Mouse (Mus musculus) gastrocnemius, postnatal 36 days (tissue): ENCODE measurements around the gene Yars. TPM values are rescaled to one million over a fixed set of nuclear protein-coding genes. Genes with fewer than 3 reads are reported as not detected.
A peak's percentile ranks its signal among the peaks of the same experiment; 100 is the strongest.

Experiments
- DNase-seq, 2 experiments: peaks; one replicate each; pipeline ENCODE4 v3.0.0; 2022
- intact Hi-C: fragments of 180-260 bp; cut with DNase I; formaldehyde crosslinking; loops from one replicate; pipeline ENCODE4 v1.15.1; 2025
- total RNA-seq, 2 experiments: library from RNA; stranded (reverse); gene quantifications; 2 replicates each; pipeline ENCODE4 v1.2.3; 2021

Yars gene
- total RNA-seq, 2 experiments from 2014 or later = 38.0 to 39.8 TPM

- intact Hi-C loops = no loop called here
- DNase-seq = no peak
These were observed 36.9 kb downstream of the Yars start for GRCm38 (mm10) chr4:129226441-129226963.

- no peak for DNase-seq
- intact Hi-C loops = no loop called here
These were observed 37.8 kb downstream of the Yars start for GRCm38 (mm10) chr4:129227170-129227984.

DNA sequence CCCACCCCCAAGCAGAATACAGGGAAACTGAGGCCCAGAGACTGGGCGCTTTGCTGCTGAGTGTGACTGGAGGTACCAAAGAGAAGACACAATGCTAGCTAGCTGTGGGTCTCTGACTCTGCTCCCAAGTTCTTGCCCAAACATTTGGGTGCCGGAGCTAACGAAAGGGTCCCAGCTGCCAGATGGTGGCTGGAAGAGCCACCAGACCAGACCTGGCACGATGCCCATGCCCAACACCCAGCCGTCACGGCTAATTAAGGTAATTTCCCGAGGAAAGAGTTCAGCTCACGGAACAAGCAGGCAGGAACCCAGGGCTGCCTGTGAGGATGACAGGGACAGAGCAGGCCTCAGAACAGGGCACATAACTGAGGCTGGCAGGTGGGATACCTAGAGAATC, 38.4 kb downstream of the Yars start:
- intact Hi-C loops = no loop called here
- DNase-seq = no peak

DNA sequence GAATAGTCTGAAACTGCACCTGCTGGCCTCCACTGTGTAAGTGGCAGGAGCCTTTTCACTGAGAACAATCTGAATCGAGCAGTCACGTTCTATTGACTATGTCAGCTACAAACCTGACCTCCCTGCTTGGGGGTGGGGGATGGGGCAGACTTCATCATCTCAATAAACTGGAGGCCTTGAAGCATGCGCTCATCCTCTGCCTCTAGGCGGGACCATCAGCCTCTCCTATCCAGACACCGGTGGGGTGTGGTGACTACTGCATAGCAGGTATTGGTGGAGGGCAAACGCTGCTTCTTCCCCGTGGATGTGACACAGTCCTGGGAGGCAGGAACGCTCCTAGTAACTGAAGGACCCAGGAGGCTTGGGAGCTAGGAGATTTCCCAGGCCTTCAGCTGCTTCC, 41.4 kb downstream of the Yars start:
- intact Hi-C loops = no loop called here
- DNase-seq = no peak

- no peak for DNase-seq
- intact Hi-C loops = no loop called here
These were observed 42.3 kb downstream of the Yars start for GRCm38 (mm10) chr4:129231594-129232450.

- DNase-seq = no peak
- intact Hi-C loops = no loop called here
These were observed 43.2 kb downstream of the Yars start for GRCm38 (mm10) chr4:129232561-129233360.

DNA sequence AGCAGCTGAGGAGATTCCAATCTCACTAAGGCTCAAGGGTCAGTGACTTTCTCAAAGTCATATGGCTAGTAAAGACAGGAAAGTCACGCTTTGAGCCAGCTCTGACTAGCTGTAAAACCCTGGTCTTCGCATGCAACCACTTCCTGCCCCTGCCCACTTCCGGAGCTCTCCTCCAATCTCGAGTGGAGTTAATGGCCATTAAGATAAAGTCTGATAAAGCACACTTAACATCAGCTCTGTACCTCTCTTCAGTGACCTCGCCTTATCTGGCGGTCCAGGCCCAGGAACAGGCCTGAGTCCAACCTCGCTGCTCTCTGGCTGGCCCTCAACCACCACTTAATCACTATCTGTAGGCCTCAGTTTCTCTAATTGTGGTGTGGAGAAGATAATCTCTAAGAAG, 44.9 kb downstream of the Yars start:
- intact Hi-C loops = no loop called here
- DNase-seq = no peak

DNA sequence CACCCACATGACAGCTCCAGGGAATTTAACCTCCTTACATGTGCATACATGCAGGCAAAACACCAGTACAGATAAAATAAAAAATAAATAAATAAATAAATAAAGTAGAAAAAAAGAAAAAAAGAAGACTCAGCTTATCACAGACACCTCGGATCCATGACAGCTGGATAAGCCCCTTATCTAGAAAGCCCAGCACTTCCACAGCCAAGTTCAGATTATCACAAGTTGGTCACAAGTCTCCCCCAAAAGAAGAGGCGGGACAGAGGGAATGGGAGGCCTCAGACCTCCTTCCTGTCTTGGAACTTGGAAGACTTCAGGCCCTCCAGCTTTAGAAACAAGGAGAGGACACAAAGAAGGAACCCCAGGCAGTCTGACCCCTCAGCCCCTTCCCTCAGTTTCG, 45.6 kb downstream of the Yars start:
- DNase-seq = no peak
- intact Hi-C loops = no loop called here

DNA sequence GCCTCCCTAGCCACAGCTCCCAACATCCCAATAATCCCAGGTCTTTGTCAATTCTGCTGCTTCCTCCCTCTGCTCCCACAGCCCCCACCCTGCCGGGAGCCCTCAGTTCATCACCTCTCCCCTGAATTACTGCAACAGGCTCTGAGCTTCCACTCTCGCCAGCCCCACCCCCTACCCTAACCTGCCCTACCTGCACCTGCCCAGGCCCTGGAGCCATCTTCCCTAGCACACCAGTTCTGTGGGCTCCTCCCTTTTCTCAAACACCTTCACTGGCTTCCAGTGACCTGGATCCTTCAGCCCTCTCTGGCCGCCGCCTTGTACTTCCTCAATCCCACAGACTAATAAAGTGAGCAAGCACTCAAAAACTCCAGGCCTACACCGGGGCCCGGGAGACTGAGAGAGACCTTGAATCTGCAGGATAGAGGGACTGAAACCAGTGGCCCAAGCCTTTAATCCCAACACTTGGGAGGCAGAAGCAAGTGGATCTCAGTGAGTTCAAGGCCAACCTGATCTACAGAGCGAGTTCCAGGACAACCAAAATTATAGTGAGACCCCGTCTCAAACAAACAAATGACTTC, 46.8 kb downstream of the Yars start:
- no peak for DNase-seq
- intact Hi-C loops = no loop called here

DNA sequence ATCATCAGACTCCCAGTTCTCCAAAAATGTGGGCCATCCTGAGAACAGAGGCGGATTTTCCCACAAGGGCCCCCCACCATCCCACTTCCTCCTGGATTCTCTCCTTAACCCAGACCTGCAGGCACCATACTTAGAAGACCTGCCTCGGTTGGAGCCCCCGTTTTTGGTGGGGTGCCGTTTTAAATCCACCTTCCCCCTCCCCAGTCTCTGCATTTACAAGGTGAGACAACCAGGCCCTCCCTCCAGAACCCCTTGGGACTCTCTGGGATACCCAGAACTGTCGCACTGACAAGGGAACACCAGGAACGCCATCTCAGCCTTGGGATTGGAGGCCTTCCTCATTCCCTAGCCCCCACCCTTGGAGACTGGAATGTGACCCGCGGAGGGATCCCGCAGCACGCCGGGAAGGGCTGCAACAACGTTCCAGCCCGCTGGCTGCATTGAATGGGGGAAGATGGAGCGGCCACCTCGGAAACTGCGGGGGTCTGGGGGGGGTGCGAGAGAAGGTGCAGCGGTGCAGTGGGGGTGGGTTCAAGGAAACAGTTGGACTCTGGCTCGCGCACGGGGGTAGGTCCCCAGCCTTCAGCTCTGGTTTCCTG, 48.4 kb downstream of the Yars start:
- intact Hi-C loops = no loop called here

DNA sequence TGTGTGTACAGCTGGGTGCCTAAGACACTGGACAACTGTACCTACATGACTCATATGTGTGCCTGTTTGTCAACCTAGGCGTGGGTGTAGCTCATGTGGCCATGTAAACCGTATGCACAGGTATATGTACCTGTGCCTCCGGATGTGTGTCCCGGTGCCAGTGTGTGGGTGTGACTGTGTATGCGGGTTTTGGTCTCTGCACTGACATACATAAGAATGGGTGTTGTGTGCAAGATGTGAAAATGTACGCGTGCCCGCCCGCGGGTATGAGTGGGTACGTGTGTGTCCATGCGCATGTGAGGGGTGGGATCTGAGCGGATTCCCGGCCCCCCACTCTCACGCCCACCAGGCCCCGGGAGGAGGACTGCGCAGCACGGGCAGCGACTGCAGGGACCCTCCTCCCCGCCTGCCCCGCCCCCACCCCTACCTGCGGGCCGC, 49.0 kb downstream of the Yars start:
- intact Hi-C loops = no loop called here

More for the DNA sequence above, 48.4 kb downstream of the Yars start:
- DNase-seq = no peak

DNA sequence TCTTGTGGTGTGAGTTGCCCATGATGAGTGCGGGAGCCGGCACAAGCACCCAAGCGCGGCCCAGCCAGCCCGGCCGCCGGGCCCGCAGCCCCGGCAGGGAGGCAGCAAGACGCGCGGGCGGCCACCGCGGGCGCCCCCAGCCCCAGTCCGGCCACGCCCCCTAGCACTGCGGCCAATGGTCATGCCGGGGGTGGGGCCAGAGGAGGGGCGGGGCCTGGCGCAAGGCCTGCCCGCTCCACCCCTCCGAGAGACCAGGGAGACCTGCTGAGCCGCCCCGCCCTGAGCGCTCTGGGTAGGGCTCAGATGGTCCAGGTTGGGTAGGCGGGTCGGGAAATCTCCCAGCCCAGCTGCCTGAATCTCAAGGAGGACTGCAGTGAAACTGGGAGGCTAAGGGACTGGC, 49.5 kb downstream of the Yars start:
- peak in 1 of 2 experiments; percentile 32 for DNase-seq
- intact Hi-C loops = no loop called here

More for the DNA sequence above, 49.0 kb downstream of the Yars start:
- no peak for DNase-seq

GRCm38 (mm10) chr4:129241898-129242297, 52.3 kb downstream of the Yars start:
- intact Hi-C loops = no loop called here
- no peak for DNase-seq

DNA sequence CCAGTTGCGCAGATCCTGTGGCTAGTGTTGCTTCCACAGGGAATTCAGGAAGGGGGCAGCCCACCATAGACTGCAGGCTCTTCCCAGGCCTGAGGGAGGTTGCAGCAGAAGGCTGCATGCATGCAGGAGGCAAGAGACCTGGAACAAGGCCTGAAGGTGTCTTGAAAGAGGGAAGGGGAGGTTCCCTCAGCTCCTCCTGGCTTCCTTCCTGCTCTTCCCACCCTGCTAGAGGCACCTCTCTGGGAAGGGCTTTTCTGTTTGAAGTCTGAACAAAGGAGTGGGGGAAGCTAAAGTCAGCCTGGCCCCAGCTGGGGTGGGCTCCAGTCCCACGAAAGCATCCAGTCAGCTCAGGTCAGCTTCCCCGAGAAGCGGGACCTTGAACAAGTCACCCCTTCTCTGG, 52.8 kb downstream of the Yars start:
- DNase-seq = no peak
- intact Hi-C loops = no loop called here

GRCm38 (mm10) chr4:129242761-129243160, 53.2 kb downstream of the Yars start:
- DNase-seq = no peak
- intact Hi-C loops = no loop called here

GRCm38 (mm10) chr4:129244802-129245201, 55.2 kb downstream of the Yars start:
- intact Hi-C loops = no loop called here
- DNase-seq = no peak

GRCm38 (mm10) chr4:129246360-129247301, 57.1 kb downstream of the Yars start:
- intact Hi-C loops = no loop called here
- no peak for DNase-seq

DNA sequence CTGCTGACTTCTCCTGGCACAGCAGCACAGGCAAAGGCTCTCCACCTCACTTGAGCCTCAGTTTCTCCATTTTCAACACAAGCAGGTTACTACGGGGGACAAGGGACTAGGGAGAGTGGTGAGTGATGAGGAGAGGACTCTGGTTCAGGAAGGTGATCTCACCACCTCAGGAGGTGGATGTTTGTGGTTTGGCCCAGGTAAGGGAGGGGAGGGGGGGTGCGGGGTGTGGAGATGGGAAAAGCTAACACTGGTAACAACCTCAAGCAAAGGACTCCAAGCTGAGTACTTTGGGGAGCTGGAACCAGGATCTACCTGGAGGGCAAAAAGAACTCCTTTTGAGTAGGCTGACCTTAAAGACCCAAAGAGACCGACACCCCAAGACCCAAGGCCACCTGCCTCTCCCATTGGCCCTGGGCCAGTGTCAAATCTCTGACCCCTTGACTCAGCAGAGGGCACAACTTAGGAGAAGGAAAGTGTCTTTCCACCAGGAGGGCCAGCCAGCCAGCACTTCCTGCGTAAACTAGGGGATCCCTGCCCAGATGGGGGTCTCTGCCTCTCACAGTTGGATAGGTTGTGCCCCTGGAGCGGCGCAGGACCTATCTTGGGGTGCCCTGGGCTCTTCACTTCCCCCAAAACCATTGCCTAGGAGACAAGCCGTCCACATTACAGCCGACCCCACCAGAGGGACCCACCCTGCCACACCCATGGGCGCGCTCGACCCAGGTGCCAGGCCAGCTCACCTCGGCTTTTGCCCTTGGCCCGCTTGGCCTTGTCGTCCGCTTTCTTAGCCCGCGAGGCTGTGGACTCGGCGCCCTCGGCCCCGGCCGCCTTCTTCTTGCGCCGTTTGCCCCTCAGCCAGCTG, 58.1 kb downstream of the Yars start:
- intact Hi-C loops = no loop called here
- no peak for DNase-seq
